Mouse (Mus musculus): ENCODE measurements around the gene Sptssb.

The Sptssb gene

DNA sequence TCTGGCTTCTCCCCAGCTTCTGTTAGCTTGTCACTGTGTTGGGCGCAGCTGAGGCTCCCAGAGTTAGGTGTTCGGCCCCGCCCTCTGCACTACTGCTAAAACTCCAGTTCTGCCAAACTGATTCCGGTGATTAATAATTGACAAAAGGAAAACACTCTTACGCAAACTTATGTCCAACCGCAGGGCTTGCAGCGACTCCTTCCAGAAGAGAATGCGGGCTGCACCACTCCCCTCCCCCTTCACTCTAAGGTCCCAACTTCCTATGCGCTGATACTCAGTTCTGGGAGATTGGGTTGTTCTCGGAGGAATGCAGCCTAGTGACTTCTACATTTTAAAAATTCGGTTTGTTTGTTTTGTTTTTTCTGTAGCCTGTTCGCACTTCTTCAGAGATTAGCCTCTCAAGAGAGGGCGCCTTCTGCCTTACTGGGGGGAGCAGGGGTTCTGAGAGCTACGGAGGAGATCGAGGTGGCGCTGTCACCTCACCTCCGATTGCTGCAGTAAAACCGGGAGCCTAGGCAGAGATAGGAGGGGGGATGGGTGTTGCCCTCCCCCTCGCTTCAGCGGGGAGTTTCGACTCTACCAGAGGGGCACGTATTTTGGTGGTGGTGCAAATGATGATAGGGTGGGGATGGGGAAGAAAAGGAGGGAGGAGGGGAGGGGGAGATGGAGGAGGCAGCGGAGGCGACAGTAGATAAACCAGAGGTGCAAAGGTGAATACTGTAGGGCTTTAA lies at the start of gene Sptssb:
Gene Sptssb, minus strand, starts transcription at position 83 of the 731 bp plus-strand sequence.
- DNase-seq (ENCODE audit: low spot score): no peak

DNA sequence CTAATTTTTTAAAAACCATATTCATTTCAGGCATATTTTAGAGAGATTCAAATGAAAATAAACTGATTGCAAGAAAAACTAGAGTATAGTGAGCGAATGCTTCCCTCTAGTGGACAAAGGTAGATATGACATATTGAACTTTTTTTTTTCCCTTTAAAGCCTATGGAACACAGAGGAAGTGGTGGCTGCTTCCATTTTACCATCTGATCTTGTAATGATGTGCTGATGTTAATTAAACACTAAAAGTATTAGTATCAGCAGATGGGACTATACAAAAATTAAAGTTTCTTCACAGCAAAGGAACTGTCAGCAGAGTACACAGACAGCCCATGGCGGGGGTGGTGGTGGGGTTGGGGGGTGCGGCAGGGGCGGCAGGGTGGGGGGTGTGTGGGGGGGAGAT lies 48.3 kb upstream of the Sptssb start:
- DNase-seq (ENCODE audit: low spot score): peak; percentile 17

DNA sequence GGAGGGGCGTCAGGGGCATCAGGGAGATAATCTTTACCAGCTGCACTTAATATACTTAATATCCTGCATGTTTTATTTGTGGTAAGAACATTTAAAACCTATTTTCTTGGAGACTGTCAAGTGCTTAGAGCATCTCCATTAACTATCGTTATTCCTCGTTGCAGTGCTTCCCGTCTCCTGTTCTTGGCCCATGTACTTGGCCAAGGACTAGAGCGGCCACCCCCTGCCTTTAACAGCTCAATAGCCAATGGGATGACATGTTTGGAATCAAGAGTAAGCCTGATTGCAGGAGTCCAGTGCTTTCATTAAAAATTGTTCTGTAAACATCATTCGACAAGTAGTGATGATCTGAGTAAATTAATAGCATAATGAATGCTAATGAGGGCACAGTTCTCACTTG lies 47.8 kb upstream of the Sptssb start:
- DNase-seq (ENCODE audit: low spot score): no peak

DNA sequence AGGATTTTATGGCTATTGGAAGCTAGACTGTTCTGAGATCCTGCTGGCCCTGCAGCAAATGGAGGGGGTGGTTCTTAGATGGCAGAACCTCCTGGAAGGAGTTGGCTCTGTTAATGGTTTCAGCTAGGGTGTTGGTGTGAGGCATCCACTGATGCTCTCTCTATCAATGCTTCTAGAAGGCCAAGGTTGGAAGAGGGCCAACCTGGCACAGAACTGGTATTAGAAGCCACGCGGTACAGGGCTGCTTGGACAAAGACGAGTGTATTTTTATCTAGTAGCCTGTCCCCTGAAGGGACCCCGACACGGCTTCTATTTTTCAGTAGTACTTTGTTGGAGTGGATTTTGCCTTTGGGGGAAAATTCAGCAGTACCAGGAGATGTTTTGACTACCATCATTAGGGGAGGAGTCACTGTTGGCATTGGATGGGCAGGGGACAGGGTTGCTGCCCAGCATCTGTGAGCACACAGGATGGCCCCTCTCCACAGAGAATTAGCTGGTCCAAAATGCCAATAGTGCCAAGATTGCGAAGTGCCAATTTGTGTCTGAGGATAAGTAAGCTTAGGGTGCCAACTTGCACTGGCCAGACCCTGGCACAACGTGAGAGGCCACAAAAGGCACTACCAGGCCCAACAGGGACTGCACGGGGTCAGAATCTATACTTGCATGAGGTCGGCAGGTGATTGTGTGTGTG lies 43.2 kb upstream of the Sptssb start:
- DNase-seq (ENCODE audit: low spot score): no peak

DNA sequence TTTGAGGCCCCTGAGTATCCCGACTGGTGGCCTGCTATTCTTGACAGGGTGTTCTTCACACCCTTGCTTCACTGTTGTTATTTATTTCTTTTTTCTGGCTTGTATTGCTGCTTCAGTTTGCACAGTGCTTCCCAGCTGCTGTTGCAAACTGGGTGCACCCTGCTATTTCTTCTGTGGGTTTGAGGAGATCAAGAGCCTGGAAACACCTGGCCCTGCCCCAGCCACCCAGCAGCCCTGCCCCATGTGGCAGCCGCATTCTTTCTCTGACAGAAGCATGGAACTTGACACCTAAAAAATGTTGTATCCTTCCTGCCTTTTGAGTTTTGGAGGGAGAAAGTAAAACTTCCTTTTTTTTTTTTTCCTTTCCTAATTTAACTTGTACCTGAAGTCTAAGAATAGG lies 42.6 kb upstream of the Sptssb start:
- DNase-seq (ENCODE audit: low spot score): no peak

DNA sequence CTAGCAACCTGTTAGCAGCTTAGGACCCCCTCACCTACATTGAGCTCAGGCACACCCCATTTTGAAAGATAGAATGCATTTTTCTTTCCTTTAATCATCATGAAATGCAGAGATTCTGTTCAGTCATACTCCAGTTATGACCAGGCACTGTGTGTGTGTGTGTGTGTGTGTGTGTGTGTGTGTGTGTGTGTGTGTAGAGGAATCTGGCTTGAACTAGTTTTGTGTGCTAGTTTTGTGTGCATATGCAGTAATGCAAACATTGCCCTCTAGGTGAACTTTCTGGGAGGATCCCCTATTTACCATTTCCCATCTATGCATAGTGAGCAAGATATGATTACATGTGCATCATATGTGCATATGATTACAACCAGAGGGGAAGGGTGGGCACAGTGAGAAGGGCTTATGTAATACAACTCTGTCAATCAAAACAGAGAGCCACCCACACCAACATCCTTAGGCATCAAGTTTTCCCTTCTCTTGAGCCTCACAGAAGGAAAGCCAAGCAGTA lies 42.2 kb upstream of the Sptssb start:
- DNase-seq (ENCODE audit: low spot score): no peak

DNA sequence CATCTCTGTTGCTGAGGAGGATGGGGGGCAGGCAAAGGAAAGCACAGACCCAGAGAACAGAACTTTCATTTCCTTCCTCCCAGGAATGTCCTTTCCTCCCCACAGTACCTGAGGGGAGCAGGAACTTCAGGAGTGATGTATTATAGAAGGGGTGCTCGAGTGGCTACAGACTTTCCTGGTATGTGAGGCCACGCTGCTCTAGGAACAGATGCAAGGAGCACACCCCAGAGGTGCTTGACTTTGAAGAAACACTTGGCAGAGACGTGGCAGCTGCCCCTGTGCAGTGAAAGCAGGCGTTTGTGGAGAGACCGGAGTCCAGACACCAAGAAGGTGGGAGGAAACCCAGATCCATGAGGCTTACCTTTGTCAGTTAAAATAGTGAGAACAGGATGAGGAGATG lies 40.6 kb upstream of the Sptssb start:
- DNase-seq (ENCODE audit: low spot score): no peak

DNA sequence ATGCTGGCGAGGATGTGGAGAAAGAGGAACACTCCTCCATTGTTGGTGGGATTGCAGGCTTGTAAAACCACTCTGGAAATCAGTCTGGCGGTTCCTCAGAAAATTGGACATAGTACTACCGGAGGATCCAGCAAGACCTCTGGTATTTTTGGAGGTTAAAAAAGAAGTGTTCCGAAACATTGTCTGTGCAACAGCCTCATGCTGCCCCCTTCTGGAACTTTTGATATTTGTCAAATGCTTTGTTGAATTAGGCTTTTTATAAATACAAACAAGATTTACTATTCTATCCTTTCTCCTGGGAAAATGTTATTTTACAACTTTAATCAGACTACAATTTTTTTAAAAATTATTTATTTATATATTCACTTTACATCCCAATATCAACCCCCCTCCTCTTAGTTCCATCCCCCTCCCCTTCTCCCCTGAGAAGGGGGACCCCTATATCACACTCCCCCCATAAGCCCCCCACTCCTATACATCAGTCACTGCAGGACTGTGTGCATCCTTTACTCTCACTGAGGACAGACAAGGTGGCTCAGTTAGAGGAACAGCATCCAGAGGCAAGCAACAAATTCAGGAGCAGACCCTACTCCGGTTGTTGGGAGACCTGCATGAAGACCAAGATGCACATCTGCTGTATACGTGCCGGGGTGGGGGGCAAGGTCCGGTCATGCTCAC lies 38.3 kb upstream of the Sptssb start:
- DNase-seq (ENCODE audit: low spot score): no peak

DNA sequence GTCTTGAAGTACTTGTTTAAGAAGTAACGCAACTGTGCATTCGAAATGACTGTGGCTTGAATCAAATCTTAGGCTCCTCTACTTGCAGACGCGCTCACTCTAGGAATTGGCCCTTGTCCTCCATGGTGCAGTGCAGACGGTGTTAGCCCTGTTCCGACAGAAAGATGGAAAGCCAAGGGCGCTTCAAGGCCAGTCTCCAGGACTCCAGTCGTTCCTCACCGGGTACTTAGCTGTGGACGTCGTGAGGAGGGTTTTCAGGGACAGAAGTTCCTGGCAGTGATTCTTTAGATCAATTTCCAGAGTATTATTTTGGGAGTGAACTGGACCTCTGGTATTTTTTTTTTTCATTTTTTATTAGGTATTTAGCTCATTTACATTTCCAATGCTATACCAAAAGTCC lies 35.8 kb upstream of the Sptssb start:
- no peak for DNase-seq (ENCODE audit: low spot score)

DNA sequence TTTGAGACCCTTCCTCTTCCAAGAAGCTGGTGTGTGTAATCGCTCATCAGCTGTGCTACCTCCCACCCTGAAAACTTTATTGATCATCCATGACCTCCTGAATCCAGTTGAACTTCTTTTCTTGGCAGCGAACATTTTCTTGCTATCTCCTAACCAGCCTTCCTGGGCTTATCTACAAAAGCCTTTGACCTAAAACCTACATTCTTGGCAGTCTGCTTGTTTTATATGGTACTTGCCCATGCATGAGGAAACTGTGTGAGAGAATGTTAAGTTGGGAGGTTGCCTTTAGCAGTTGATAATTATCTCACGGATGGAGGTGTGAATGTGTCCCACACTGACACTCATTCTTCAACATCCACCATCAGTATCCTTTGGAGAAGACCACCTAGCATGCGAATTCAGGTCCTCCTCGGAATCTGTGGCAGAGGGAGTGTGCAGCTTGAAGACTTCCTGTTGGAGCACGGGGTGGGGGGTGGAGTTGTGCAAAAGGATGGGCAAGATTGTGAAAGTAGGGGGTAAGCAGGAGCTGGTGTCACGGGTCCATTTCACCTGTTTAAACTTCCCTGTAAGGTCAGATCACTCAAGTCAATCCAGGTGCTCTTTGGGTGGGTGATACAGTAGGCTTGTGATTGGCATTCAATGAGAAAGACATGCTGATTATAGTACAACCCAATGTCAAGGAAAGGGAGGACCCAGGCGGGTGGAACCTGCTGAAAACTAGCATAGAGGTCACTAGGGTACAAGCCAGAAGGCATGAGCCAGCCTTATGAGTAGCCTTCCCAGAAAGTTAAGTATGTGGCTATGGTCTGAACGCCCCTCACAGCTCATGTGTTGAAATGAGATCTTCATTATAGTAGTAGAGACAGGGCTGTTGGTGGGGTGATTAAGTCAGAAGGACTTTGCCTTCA lies 32.7 kb upstream of the Sptssb start:
- no peak for DNase-seq (ENCODE audit: low spot score)

DNA sequence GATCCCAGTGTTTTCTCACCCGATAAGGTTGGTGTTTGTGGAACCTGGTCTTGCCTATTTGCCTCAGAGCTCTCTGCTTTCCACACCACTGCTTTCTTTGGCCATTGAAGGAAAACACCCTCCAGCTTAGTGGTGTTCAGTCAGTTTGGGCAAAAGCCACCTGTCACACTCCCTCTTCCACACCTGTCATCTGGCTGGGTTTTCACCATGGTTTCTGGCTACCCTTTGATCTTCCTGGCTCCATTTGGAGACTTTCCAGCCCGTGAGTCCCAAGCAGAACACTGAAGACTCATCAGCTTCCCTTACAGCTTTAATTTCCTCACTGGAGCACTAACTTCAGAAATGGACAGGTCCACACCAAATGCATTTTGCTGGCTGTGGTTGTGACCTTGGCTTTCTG lies 26.1 kb upstream of the Sptssb start:
- no peak for DNase-seq (ENCODE audit: low spot score)

DNA sequence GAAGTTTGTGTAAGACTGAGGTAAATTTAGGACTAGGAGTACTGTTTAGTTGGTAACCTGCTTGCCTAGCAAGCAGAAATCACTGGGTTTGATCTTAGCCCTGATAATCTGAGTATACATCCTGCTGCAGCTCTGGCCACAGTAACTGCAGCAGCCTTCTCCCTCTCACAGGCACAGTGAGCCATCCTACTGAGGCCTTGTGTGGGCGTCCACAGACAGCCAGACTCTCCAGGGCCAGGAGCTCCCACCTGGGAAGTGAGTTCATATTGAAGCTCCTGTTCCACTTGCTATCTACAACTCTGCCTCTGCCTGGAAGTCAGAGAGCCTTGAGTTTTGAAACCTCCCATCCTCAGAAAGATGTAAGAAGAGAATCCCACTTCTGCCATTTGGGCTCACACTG lies 24.0 kb upstream of the Sptssb start:
- DNase-seq (ENCODE audit: low spot score): no peak

DNA sequence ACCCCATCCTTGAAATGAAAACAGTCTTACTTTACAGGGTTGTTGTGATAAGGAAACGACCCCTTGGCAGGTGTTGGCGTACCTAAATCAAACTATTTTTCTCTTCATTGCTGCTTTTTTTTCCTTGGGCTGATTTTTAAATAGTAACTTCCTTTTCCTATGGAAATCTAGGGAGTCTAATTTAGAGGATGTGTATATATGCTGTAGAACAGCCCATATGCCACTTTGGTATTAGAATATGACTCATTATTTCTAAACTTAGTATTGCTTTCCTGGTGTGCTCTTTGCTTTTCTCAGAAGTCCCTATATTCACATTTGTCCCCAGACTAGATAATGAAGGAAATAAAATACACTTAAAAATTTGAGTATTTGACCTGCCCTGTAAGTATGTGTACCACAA lies 17.8 kb upstream of the Sptssb start:
- no peak for DNase-seq (ENCODE audit: low spot score)

DNA sequence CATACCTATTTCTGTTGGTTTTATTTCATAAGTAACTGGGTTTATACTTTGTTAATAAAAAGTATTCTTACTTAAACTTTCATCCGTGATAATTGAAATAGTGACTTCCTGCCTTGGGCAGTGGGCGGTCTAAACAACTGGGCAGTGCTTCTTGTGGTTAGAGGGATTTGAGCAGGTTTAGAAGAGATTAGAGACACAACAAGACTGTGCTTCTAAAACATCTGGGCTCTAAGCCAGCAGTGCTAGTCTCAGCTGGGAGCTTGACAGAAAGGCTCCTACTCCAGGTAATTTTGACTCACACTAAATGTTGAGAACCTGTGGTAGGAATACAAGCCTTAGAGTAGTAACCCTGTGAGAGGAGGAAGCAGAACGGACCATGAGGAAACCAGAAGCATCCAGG lies 15.0 kb upstream of the Sptssb start:
- no peak for DNase-seq (ENCODE audit: low spot score)

DNA sequence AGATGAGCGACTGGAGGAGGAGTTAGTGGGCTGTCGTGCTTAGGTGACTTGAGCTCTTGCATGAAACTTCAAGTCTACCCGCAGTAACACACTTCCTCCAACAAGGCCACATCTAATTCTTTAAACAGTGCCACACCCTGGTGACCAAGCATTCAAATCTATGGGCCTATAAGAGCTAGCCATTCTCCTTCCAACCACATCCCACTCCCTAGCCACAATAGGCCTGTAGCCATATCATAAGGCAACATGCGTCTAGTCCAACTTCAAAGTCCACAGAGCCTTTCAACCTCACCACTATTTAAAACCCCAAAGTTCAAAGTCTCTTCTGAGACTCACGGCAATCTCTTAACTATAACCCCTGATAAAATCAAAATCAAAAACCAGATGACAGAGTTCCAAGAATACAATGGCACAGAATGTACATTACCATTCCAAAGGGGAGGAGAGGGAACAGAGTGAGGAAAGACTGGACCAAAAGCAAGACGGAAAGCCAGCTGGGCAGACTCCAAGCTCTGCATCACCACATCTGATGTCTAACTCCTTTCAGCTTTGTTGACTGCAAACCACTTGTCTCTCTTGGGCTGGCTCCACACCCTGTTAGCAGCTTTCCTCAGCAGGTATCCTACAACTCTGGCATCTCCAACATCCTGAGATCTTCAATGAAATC lies 13.1 kb upstream of the Sptssb start:
- no peak for DNase-seq (ENCODE audit: low spot score)

DNA sequence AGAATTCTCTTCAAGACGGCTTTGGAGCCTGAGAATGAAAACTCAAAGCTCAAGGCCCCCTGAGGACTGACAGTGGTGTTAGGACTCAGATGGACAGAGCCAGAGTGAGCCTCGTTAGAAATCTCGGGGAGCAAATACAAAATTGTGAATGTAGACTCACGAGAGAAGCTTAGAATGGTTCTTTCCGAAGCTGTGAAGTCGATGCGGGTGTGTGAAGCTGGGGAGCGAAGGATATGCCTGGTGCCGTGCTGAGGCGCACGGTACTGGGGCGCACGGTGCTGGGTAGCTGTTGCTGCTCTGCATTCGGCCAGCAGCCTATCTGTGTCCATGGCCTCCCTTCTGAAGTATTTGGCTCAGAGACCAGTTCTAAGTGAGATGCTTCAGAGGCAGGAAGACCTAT lies 11.4 kb upstream of the Sptssb start:
- DNase-seq (ENCODE audit: low spot score): no peak

DNA sequence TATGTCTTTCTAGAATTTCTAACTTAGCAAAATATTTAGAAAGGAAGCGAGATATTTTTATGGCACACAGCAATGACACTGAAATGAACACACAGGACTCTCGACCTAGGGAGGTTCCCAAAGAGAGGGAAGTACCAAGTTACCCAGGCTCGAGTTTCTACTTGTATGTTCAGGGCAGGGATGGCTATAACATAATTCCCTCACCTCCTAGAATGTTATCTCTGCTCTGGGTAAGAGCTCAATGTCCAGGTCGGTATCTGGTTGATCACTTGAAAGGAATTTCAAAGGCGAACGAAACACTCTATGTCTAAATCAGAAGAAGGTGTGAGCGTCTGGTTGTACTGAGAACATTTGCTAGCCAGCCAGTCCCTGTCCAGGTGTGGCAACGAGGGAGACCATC lies 10.0 kb upstream of the Sptssb start:
- DNase-seq (ENCODE audit: low spot score): no peak

DNA sequence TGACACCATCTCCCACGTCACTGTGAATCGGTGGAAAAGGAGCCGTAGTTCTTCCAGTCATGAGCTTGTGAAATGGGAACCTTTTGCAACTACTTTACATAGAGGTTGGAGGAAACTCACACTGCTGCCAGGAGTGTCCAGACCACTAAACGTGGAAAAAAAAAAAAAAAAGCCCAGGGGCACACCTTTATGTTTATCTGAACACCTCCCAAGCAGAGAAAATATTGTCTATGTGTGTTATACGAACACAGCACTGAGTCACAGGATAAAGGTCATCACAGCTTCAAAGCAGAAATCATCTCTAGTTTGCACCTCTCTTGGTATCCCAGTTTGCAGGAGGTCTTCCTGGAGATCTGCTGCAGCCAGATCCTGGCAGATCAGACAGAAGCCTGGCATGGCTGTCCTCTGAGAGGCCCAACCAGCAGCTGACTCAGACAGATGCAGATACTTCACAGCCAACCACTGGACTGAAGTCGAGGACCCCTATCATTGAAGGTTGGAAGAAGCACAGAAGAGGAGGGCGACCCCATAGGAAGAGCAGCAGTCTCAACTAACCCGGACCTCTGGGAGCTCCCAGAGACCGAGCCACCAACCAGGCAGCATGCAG lies 2.2 kb upstream of the Sptssb start:
- no peak for DNase-seq (ENCODE audit: low spot score)

DNA sequence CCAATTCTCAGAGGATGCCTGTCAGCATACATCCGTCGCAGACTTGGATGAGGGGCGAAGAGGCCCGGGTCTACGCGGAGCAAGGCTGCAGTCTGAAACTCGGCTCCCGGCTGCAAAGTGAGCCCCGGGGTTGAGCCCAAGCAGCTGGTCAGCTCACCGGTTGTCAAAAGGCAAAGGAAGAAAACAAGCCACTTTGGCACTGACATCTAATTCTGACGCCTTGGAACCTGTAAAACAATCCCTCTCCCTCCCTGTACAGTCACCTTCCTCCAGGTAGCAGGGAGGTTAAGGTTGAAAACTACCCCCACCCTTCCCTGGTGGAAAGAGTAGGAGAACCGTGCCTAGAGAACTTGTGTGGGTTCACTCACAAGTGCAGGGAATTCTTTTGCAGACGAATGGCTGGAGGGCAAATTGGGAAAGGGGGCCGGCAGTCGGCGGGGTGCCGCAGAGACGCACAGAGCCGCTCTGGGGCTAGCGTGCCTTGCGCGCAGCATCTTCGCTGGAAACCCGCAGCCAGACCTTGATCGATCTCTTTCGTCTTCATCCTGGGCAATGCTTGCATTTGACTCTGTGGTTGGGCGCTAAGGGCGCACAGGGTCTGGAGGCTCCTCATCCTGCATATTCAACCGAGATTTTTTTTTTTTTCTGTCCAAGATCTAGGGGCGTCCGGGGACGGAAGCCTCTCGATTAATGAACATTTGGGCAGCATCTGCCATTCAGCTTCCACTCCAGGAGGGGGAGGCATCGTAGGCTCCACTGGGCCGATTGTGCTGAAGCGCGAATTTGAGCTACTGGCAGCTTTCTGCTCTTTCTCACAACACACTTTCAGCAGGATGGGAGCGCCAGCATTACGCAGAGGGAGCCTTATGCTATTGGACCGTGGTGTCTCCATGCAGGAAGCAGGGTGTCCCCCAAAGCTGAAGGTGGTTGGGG lies 1.1 kb upstream of the Sptssb start:
- no peak for DNase-seq (ENCODE audit: low spot score)

DNA sequence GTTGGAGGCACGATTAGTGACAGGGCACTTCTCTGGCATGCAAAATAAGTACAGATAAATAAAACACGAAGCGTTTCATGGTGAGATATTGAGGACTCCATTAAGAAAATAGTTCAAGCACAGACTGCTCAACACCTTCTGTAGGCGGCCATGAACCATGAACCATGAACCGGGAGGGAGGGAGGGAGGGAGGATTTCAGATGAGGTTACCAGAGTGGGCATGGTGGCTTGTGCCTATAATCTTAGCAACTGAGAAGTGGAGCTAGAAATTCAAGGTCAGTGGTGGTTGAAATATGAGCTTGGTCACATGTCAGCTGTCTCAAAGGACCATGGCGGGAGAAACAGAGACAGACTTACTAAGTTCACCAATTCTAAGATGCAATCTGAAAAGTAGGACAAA lies 20.3 kb downstream of the Sptssb start:
- no peak for DNase-seq (ENCODE audit: low spot score)
